Mouse (Mus musculus): ENCODE measurements around the gene Dnttip1.

- TF ChIP-seq CTCF (IDR thresholded peaks at IDR 0.05; ENCODE audit: low read depth, low read length) = no peak
- no peak for TF ChIP-seq POLR2A (IDR thresholded peaks at IDR 0.05; ENCODE audit: borderline replicate concordance, low read depth, low read length)
These were observed 47.6 kb upstream of the Dnttip1 start, which contains the start of gene Spint4 for GRCm38 (mm10) chr2:164698201-164698600.
